Mouse (Mus musculus): ENCODE measurements around the gene Olfr770. TPM values are rescaled to one million over a fixed set of nuclear protein-coding genes. Genes with fewer than 3 reads are reported as not detected.
"Not testable (repeated sequence)": the region's sequence is repeated elsewhere in the genome, so short reads cannot be mapped to it uniquely, and the experiment has no call there.

The Olfr770 gene
- total RNA-seq (2015; ENCODE audit: low replicate concordance) (not detected in 2 replicates), total RNA-seq (2017; ENCODE audit: low replicate concordance) (not detected in 2 replicates)

- ATAC-seq (replicated peaks; ENCODE audit: low FRiP score, poor library complexity, severe bottlenecking), result no peak
Measured at GRCm38 (mm10) chr10:129138898-129139297, at the start of gene Olfr770. TSS of gene Olfr770 (minus strand) at chr10:129138998.

GRCm38 (mm10) chr10:129187319-129187718 lies 48.5 kb upstream of the Olfr770 start, which contains the start of gene Olfr773:
TSS of gene Olfr773 (minus strand) at chr10:129187419.
- not testable (repeated sequence) for ATAC-seq (replicated peaks; ENCODE audit: low FRiP score, poor library complexity, severe bottlenecking)

DNA sequence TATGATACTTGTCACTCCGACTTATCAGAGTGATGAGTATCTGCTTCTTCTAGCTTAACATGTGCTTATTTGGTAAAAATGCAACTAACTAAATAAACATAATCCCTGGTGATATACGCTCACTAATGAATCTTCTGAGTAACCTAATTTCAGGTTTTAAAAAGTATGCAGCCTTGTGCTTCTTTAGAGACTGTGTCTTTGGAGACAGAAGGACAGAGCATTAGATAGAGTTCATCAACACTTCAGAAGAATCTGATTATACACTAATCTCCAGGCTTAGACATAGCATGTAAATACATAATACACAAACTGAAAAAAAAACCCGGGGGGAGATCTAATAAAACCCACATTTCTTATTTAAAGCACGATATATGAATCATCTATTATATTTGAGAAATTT lies 39.0 kb upstream of the Olfr770 start, which contains the start of gene Olfr772:
Olfr772 (minus strand) TSS at position 101 of the 400 bp plus-strand sequence.
- not testable (repeated sequence) for ATAC-seq (replicated peaks; ENCODE audit: low FRiP score, poor library complexity, severe bottlenecking)

- ATAC-seq (replicated peaks; ENCODE audit: low FRiP score, poor library complexity, severe bottlenecking), result no peak
Measured at GRCm38 (mm10) chr10:129164651-129165050, 25.9 kb upstream of the Olfr770 start, which contains the start of gene Olfr771. TSS of gene Olfr771 (minus strand) at chr10:129164751.

- no peak for ATAC-seq (replicated peaks; ENCODE audit: low FRiP score, poor library complexity, severe bottlenecking)
Measured at GRCm38 (mm10) chr10:129117761-129118160, 21.0 kb downstream of the Olfr770 start, which contains the start of gene Olfr769. TSS of gene Olfr769 (minus strand) at chr10:129117861.

- no peak for ATAC-seq (replicated peaks; ENCODE audit: low FRiP score, poor library complexity, severe bottlenecking)
Measured at GRCm38 (mm10) chr10:129115146-129115545, 23.7 kb downstream of the Olfr770 start.

GRCm38 (mm10) chr10:129101231-129101630 lies 37.6 kb downstream of the Olfr770 start:
- ATAC-seq (replicated peaks; ENCODE audit: low FRiP score, poor library complexity, severe bottlenecking), result no peak

DNA sequence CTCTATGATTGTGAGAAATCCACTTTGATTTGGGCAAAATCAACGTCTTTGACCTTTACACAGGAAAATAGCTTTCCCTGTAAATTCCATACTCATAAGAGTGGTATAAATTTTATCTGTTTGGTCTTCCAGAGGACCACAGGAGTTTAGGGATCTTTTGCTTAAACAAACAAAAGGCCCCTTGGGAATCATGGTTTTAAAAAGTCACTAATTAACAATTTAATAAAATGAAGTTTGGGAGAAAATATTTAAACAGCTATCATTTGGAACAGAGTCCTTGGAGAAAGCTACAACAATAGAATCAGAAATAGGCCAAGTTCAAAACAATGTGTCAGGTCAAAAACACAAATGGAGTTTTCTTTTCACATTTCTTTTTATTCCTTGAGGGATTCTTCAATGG lies 39.5 kb downstream of the Olfr770 start, which contains the start of gene Olfr768:
Olfr768 (minus strand) TSS at position 101 of the 400 bp plus-strand sequence.
- ATAC-seq (replicated peaks; ENCODE audit: low FRiP score, poor library complexity, severe bottlenecking), result no peak

DNA sequence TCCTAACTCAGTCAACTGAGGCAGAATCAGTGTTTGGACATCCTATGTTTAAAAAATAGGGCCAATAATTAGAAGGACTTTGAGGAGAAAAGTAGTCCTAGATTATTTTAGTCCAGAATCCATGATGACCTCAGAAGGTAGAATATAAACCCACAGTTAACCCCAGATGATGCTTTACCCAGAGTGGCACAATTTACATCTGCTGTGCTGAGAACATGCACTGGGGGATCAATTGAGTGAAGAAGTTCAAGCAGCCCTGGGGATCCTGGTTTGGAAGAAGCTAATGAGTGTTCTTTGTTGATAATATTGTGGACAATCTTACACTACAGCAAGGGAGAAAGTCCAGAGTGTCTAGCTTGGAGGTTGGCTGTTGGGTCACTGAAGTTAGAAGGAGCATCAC lies 56.0 kb downstream of the Olfr770 start, which contains the start of gene Olfr767:
Olfr767 (minus strand) TSS at position 101 of the 400 bp plus-strand sequence.
- ATAC-seq (replicated peaks; ENCODE audit: low FRiP score, poor library complexity, severe bottlenecking), result not testable (repeated sequence)

Other genes with a start within 250 kb of the Olfr770 start
- not detected in 2 replicates for gene Gdf11, start 247.3 kb downstream of the Olfr770 start, total RNA-seq (2015; ENCODE audit: low replicate concordance)
- not detected in 2 replicates for gene Gdf11, start 247.3 kb downstream of the Olfr770 start, total RNA-seq (2017; ENCODE audit: low replicate concordance)
- 90.9 and 115 TPM in 2 replicates for gene Cd63, start 238.0 kb downstream of the Olfr770 start, total RNA-seq (2015; ENCODE audit: low replicate concordance)
- gene Cd63, start 238.0 kb downstream of the Olfr770 start, total RNA-seq (2017; ENCODE audit: low replicate concordance), result 27.2 and 35.5 TPM in 2 replicates
- 5.0 TPM in 1 of 2 replicates, not detected in the other for gene Rdh5, start 216.1 kb downstream of the Olfr770 start, total RNA-seq (2015; ENCODE audit: low replicate concordance)
- gene Rdh5, start 216.1 kb downstream of the Olfr770 start, total RNA-seq (2017; ENCODE audit: low replicate concordance), result 1.1 TPM in 1 of 2 replicates, not detected in the other
- 25.4 and 37.0 TPM in 2 replicates for gene Bloc1s1, start 215.0 kb downstream of the Olfr770 start, total RNA-seq (2015; ENCODE audit: low replicate concordance)
- gene Bloc1s1, start 215.0 kb downstream of the Olfr770 start, total RNA-seq (2017; ENCODE audit: low replicate concordance), result 22.7 and 24.7 TPM in 2 replicates
- not detected in 2 replicates for gene Itga7, start 205.2 kb downstream of the Olfr770 start, total RNA-seq (2015; ENCODE audit: low replicate concordance)
- not detected in 2 replicates for gene Itga7, start 205.2 kb downstream of the Olfr770 start, total RNA-seq (2017; ENCODE audit: low replicate concordance)
- not detected in 2 replicates for gene Mettl7b, start 178.0 kb downstream of the Olfr770 start, total RNA-seq (2015; ENCODE audit: low replicate concordance)
- gene Mettl7b, start 178.0 kb downstream of the Olfr770 start, total RNA-seq (2017; ENCODE audit: low replicate concordance), result not detected in 2 replicates
- not detected in 2 replicates for gene Olfr9, start 149.6 kb downstream of the Olfr770 start, total RNA-seq (2015; ENCODE audit: low replicate concordance)
- gene Olfr9, start 149.6 kb downstream of the Olfr770 start, total RNA-seq (2017; ENCODE audit: low replicate concordance), result not detected in 2 replicates
- gene Olfr763, start 128.2 kb downstream of the Olfr770 start, total RNA-seq (2015; ENCODE audit: low replicate concordance), result not detected in 2 replicates
- gene Olfr763, start 128.2 kb downstream of the Olfr770 start, total RNA-seq (2017; ENCODE audit: low replicate concordance), result not detected in 2 replicates
- gene Olfr764-ps1, start 99.1 kb downstream of the Olfr770 start, total RNA-seq (2015; ENCODE audit: low replicate concordance), result not detected in 2 replicates
- not detected in 2 replicates for gene Olfr764-ps1, start 99.1 kb downstream of the Olfr770 start, total RNA-seq (2017; ENCODE audit: low replicate concordance)
- gene Olfr765, start 89.0 kb downstream of the Olfr770 start, total RNA-seq (2015; ENCODE audit: low replicate concordance), result not detected in 2 replicates
- not detected in 2 replicates for gene Olfr765, start 89.0 kb downstream of the Olfr770 start, total RNA-seq (2017; ENCODE audit: low replicate concordance)
- not detected in 2 replicates for gene Olfr766-ps1, start 70.0 kb downstream of the Olfr770 start, total RNA-seq (2015; ENCODE audit: low replicate concordance)
- gene Olfr766-ps1, start 70.0 kb downstream of the Olfr770 start, total RNA-seq (2017; ENCODE audit: low replicate concordance), result not detected in 2 replicates
- gene Olfr767, start 56.1 kb downstream of the Olfr770 start, total RNA-seq (2015; ENCODE audit: low replicate concordance), result not detected in 2 replicates
- gene Olfr767, start 56.1 kb downstream of the Olfr770 start, total RNA-seq (2017; ENCODE audit: low replicate concordance), result not detected in 2 replicates
- gene Olfr768, start 39.6 kb downstream of the Olfr770 start, total RNA-seq (2015; ENCODE audit: low replicate concordance), result not detected in 2 replicates
- not detected in 2 replicates for gene Olfr768, start 39.6 kb downstream of the Olfr770 start, total RNA-seq (2017; ENCODE audit: low replicate concordance)
- not detected in 2 replicates for gene Olfr769, start 21.1 kb downstream of the Olfr770 start, total RNA-seq (2015; ENCODE audit: low replicate concordance)
- gene Olfr769, start 21.1 kb downstream of the Olfr770 start, total RNA-seq (2017; ENCODE audit: low replicate concordance), result not detected in 2 replicates
- not detected in 2 replicates for gene Olfr771, start 25.8 kb upstream of the Olfr770 start, total RNA-seq (2015; ENCODE audit: low replicate concordance)
- not detected in 2 replicates for gene Olfr771, start 25.8 kb upstream of the Olfr770 start, total RNA-seq (2017; ENCODE audit: low replicate concordance)
- gene Olfr772, start 38.9 kb upstream of the Olfr770 start, total RNA-seq (2015; ENCODE audit: low replicate concordance), result not detected in 2 replicates
- not detected in 2 replicates for gene Olfr772, start 38.9 kb upstream of the Olfr770 start, total RNA-seq (2017; ENCODE audit: low replicate concordance)
- not detected in 2 replicates for gene Olfr773, start 48.4 kb upstream of the Olfr770 start, total RNA-seq (2015; ENCODE audit: low replicate concordance)
- gene Olfr773, start 48.4 kb upstream of the Olfr770 start, total RNA-seq (2017; ENCODE audit: low replicate concordance), result not detected in 2 replicates
- gene Olfr774, start 97.2 kb upstream of the Olfr770 start, total RNA-seq (2015; ENCODE audit: low replicate concordance), result not detected in 2 replicates
- not detected in 2 replicates for gene Olfr774, start 97.2 kb upstream of the Olfr770 start, total RNA-seq (2017; ENCODE audit: low replicate concordance)
- not detected in 2 replicates for gene Olfr775, start 109.4 kb upstream of the Olfr770 start, total RNA-seq (2015; ENCODE audit: low replicate concordance)
- not detected in 2 replicates for gene Olfr775, start 109.4 kb upstream of the Olfr770 start, total RNA-seq (2017; ENCODE audit: low replicate concordance)
- gene Olfr776, start 120.1 kb upstream of the Olfr770 start, total RNA-seq (2015; ENCODE audit: low replicate concordance), result not detected in 2 replicates
- gene Olfr776, start 120.1 kb upstream of the Olfr770 start, total RNA-seq (2017; ENCODE audit: low replicate concordance), result not detected in 2 replicates
- not detected in 2 replicates for gene Olfr777, start 132.5 kb upstream of the Olfr770 start, total RNA-seq (2015; ENCODE audit: low replicate concordance)
- 0.14 TPM in 1 of 2 replicates, not detected in the other for gene Olfr777, start 132.5 kb upstream of the Olfr770 start, total RNA-seq (2017; ENCODE audit: low replicate concordance)
- not detected in 2 replicates for gene Olfr780, start 179.1 kb upstream of the Olfr770 start, total RNA-seq (2015; ENCODE audit: low replicate concordance)
- 0.42 TPM in 1 of 2 replicates, not detected in the other for gene Olfr780, start 179.1 kb upstream of the Olfr770 start, total RNA-seq (2017; ENCODE audit: low replicate concordance)
- gene Olfr781, start 189.9 kb upstream of the Olfr770 start, total RNA-seq (2015; ENCODE audit: low replicate concordance), result not detected in 2 replicates
- gene Olfr781, start 189.9 kb upstream of the Olfr770 start, total RNA-seq (2017; ENCODE audit: low replicate concordance), result not detected in 2 replicates
- gene Olfr782, start 209.9 kb upstream of the Olfr770 start, total RNA-seq (2015; ENCODE audit: low replicate concordance), result not detected in 2 replicates
- not detected in 2 replicates for gene Olfr782, start 209.9 kb upstream of the Olfr770 start, total RNA-seq (2017; ENCODE audit: low replicate concordance)
- gene Olfr784, start 245.1 kb upstream of the Olfr770 start, total RNA-seq (2015; ENCODE audit: low replicate concordance), result 0.19 and 0.21 TPM in 2 replicates
- 0.14 TPM in 1 of 2 replicates, not detected in the other for gene Olfr784, start 245.1 kb upstream of the Olfr770 start, total RNA-seq (2017; ENCODE audit: low replicate concordance)